Mouse (Mus musculus): ENCODE data around the gene Ptpn13. TPM values are rescaled to one million over a fixed set of nuclear protein-coding genes. Genes with fewer than 3 reads are reported as not detected.
A peak's percentile ranks its signal among the peaks of the same experiment; 100 is the strongest.

Gene Ptpn13
- polyA plus RNA-seq, 1 experiment from 2014 or later, result 3.2 TPM

DNA sequence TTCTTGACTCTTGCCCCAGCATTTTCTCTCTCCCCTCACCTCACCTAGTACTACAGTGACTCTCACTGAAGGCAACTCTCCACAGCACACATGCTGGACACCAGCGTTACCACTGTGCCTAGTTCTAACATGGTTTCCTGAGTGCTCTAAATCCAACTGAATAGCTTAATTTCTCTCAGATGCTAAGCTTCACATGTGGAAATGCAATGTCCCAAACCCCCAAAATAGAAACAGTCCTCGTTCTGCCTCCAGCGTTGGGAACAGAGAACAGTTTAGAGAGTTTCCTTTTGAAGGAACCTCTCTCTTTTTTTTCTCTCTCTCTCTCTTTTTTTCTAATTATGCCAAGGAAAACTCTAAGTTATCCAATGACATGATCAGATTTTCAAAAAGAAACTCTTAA, 6.5 kb downstream of the Ptpn13 start:
- no peak overlapping the region for H3K4me3 ChIP-seq (ENCODE audit: low read length)
- 81% methylated on average over 3 of the region's 3 CpGs for WGBS
- no peaks in the 10 kb centered on the region for H3K27me3 ChIP-seq (replicated peaks; ENCODE audit: control insufficient read depth, insufficient read depth, low read length)
- no peak overlapping the region for H3K27ac ChIP-seq (ENCODE audit: low read length)
- H3K36me3 ChIP-seq (ENCODE audit: control insufficient read depth, insufficient read depth, low read length), result no peaks in the 10 kb centered on the region
- no peaks in the 10 kb centered on the region for H3K9me3 ChIP-seq (ENCODE audit: control insufficient read depth, low read length)
- H3K4me2 ChIP-seq (ENCODE audit: low read depth, low read length), result no peak overlapping the region
- ATAC-seq, result no peak
- H3K9ac ChIP-seq (ENCODE audit: low read depth, low read length), result no peak overlapping the region
- peaks cover 17% of the 10 kb centered on the region for H3K4me1 ChIP-seq (ENCODE audit: control insufficient read depth, insufficient read depth, low read length)

DNA sequence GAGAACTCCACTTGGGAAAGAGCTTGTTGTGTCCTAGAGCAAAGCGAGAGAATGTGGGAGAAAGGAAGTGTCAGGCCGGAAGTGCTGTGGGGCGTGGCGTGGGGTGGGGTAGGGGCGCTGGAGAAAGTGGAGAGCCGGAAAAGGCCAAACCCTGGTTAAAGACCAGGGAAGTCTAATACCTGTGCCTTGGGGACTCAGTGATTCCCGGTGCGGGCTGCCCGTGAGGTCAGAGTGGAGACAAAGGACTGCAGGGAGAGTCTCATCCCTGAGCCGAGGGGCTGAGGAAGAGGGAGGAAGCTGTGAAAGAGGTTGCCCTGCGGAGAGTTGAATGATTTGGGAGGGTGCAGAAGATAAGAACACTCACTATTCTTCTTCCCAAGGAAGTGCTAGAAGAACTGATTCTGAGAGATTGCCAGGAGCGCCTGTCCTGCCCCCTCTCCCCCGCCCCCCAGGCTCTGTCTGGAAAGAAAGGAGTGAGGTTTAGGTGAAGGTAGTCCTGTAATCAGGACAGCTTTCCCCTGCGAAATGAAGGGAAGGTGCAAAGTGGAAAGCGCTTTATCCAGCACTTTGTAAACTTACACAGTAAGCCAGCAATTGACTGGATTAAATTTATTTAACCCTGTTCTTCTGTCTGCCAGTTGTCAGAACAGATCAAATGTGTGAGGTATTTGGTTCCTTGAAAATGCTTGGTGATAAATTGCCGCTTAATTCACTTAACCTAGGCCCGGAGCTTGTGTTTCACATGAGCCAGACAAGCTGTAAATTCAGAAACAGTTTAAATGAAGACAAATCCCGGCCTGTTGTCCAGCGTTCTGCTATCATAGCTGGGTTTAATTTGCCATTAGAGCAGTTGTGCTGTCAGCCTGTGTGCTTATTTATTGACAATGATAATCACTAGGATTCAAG, 11.3 kb downstream of the Ptpn13 start:
- Histone ChIP-seq H3K4me3 (ENCODE audit: low read length) (peak overlapping the region; percentile 30), H3K36me3 (ENCODE audit: control insufficient read depth, insufficient read depth, low read length) (no peaks in the 10 kb centered on the region), H3K4me1 (ENCODE audit: control insufficient read depth, insufficient read depth, low read length) (peaks cover 13% of the 10 kb centered on the region), H3K27me3 (replicated peaks; ENCODE audit: control insufficient read depth, insufficient read depth, low read length) (no peaks in the 10 kb centered on the region), H3K27ac (ENCODE audit: low read length) (peak overlapping the region; percentile 55), H3K9me3 (ENCODE audit: control insufficient read depth, low read length) (no peaks in the 10 kb centered on the region), H3K9ac (ENCODE audit: low read depth, low read length) (peak overlapping the region; percentile 34; the same call in 1 of the 2 replicates), H3K4me2 (ENCODE audit: low read depth, low read length) (peak overlapping the region; percentile 50)
- 11% methylated on average over 19 of the region's 19 CpGs for WGBS
- ATAC-seq, result peak; percentile 59

DNA sequence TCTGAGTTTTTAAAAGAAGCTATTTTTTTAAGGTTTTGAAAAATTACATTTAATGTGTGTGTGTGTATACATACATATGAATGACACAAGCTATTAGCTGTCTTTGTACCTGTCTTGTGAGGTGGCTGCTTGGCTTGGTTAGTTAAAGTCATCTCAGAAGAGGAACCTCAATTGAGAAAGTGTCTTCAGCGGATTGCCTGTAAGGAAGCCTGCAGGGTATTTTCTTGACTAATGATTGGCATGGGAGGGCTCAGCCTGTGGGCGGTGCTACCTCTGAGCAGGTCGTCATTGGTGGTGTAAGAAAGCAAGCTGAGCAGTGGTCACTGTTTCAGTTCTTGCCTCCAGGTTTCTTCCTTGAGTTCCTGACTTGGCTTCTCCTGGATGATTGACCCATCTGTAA, 12.7 kb downstream of the Ptpn13 start:
- Histone ChIP-seq H3K4me2 (ENCODE audit: low read depth, low read length) (no peak overlapping the region), H3K36me3 (ENCODE audit: control insufficient read depth, insufficient read depth, low read length) (no peaks in the 10 kb centered on the region), H3K27ac (ENCODE audit: low read length) (no peak overlapping the region), H3K4me1 (ENCODE audit: control insufficient read depth, insufficient read depth, low read length) (peaks cover 13% of the 10 kb centered on the region), H3K4me3 (ENCODE audit: low read length) (no peak overlapping the region), H3K27me3 (replicated peaks; ENCODE audit: control insufficient read depth, insufficient read depth, low read length) (no peaks in the 10 kb centered on the region), H3K9me3 (ENCODE audit: control insufficient read depth, low read length) (no peaks in the 10 kb centered on the region), H3K9ac (ENCODE audit: low read depth, low read length) (no peak overlapping the region)
- no peak for ATAC-seq
- 68% methylated on average over 3 of the region's 3 CpGs for WGBS

DNA sequence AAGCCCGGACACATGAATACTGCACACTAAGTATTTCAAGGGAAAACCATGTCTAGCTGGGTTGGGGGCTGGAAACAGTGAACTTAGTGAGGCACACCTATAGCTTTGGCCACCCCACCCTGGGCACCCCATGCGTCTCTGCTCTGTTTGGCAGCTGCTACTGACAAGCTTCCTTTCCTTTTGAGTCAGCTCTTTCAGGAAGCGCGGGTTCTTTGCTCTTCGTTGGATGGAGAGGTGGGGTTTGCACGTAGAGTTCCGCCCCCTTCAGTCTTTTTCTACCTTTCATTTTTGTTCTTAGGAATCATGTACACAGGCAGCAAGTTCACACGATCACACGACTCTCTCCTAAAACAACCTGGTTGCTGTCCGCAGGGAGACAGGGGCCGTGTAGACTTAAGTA, 14.2 kb downstream of the Ptpn13 start:
- Histone ChIP-seq H3K27me3 (replicated peaks; ENCODE audit: control insufficient read depth, insufficient read depth, low read length) (no peaks in the 10 kb centered on the region), H3K36me3 (ENCODE audit: control insufficient read depth, insufficient read depth, low read length) (no peaks in the 10 kb centered on the region), H3K9me3 (ENCODE audit: control insufficient read depth, low read length) (no peaks in the 10 kb centered on the region), H3K4me3 (ENCODE audit: low read length) (no peak overlapping the region), H3K4me2 (ENCODE audit: low read depth, low read length) (no peak overlapping the region), H3K4me1 (ENCODE audit: control insufficient read depth, insufficient read depth, low read length) (peaks cover 13% of the 10 kb centered on the region), H3K27ac (ENCODE audit: low read length) (no peak overlapping the region), H3K9ac (ENCODE audit: low read depth, low read length) (no peak overlapping the region)
- ATAC-seq, result no peak
- WGBS, result 74% methylated on average over 11 of the region's 11 CpGs

DNA sequence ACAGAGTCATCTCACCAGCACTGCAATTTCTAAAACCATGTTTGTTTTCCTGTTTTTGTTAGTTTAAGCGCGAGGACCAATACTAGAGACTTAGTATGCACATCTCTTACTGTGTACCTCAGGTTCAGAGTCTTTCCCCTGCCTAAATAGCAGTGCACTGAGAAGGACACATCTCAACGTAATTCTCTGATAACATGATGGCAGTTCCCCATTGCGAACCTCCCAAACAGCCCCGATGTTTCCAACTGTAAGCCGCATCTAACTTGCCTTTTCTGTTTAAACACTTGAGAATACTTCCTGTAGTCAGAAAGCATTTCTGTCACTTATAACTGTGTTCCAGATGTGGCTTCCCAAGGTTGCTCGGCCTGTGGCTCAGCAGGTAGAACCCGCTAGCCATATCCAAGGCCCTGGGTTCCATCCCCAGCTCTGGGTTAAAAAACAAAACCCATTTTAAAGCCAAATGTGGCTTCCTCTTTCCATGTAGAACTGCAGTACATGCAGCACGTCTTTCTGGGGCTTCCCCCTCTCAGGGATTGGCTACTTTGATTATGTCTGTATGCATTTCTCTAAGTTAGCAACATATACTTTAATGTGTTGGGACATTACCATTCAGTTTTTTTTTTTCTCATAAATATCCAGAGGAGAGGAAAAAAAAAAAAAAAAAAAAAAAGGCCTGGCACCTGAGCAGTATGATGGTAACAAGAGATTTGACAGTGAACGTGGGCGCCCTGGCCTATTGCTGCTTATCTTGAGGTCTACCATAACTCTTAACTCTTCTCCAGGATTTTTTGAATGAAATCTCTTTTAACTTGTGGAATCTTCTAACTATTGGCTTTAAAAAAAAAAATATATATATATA, 15.7 kb downstream of the Ptpn13 start:
- no peak overlapping the region for H3K27ac ChIP-seq (ENCODE audit: low read length)
- no peaks in the 10 kb centered on the region for H3K27me3 ChIP-seq (replicated peaks; ENCODE audit: control insufficient read depth, insufficient read depth, low read length)
- H3K4me1 ChIP-seq (ENCODE audit: control insufficient read depth, insufficient read depth, low read length), result peaks cover 10% of the 10 kb centered on the region
- H3K4me3 ChIP-seq (ENCODE audit: low read length), result no peak overlapping the region
- H3K4me2 ChIP-seq (ENCODE audit: low read depth, low read length), result no peak overlapping the region
- H3K36me3 ChIP-seq (ENCODE audit: control insufficient read depth, insufficient read depth, low read length), result no peaks in the 10 kb centered on the region
- ATAC-seq, result no peak
- no peak overlapping the region for H3K9ac ChIP-seq (ENCODE audit: low read depth, low read length)
- 88% methylated on average over 11 of the region's 11 CpGs for WGBS
- no peaks in the 10 kb centered on the region for H3K9me3 ChIP-seq (ENCODE audit: control insufficient read depth, low read length)

DNA sequence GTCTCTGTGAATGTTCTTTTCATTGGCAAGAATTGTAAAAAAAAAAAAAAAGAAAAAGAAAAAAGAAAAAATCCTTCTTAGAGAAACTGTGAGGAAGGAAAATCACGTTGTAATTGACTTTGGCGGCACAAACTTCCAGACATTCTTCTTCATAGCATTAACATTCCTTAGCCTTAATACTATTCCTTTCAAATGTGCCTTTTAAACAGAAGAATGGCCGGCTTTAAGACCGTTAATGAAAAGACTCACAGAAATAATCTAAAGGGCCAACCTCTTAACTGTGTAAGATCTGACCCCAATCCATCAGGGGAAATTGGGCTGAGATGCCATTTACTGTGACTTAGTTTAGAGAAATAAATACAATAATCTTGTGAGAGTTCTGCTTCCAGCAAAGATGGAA, 16.7 kb downstream of the Ptpn13 start:
- Histone ChIP-seq H3K4me1 (ENCODE audit: control insufficient read depth, insufficient read depth, low read length) (peaks cover under 1% of the 10 kb centered on the region; the same call in 1 of the 2 replicates), H3K36me3 (ENCODE audit: control insufficient read depth, insufficient read depth, low read length) (no peaks in the 10 kb centered on the region), H3K27ac (ENCODE audit: low read length) (no peak overlapping the region), H3K4me3 (ENCODE audit: low read length) (no peak overlapping the region), H3K27me3 (replicated peaks; ENCODE audit: control insufficient read depth, insufficient read depth, low read length) (no peaks in the 10 kb centered on the region), H3K9ac (ENCODE audit: low read depth, low read length) (no peak overlapping the region), H3K9me3 (ENCODE audit: control insufficient read depth, low read length) (no peaks in the 10 kb centered on the region), H3K4me2 (ENCODE audit: low read depth, low read length) (no peak overlapping the region)
- ATAC-seq, result no peak
- 39% methylated on average over 4 of the region's 4 CpGs for WGBS

DNA sequence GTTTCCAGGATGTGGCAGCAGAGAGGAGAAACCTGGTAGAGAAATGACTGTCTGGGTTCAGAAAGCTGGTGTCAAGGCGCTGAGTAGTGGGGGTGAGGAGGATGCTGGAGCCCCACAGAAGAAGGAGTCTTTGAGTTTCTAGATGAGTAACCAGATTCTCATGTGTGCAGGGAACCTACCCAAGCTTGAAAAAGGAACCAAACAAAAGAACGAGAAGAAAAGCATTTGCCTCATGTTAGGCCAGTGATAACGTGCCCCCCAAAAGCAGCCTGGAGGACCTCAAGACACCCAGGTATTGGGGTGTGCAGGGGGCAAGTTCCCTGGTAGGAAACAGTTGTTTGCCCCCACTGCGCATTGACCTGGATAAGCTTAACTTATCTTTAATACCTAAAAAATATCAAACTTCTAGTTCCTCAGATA, 17.3 kb downstream of the Ptpn13 start:
- no peak overlapping the region for H3K4me2 ChIP-seq (ENCODE audit: low read depth, low read length)
- H3K36me3 ChIP-seq (ENCODE audit: control insufficient read depth, insufficient read depth, low read length), result no peaks in the 10 kb centered on the region
- H3K9me3 ChIP-seq (ENCODE audit: control insufficient read depth, low read length), result no peaks in the 10 kb centered on the region
- no peak overlapping the region for H3K4me3 ChIP-seq (ENCODE audit: low read length)
- H3K9ac ChIP-seq (ENCODE audit: low read depth, low read length), result no peak overlapping the region
- 83% methylated on average over 4 of the region's 4 CpGs for WGBS
- no peaks in the 10 kb centered on the region for H3K4me1 ChIP-seq (ENCODE audit: control insufficient read depth, insufficient read depth, low read length)
- no peak for ATAC-seq
- H3K27me3 ChIP-seq (replicated peaks; ENCODE audit: control insufficient read depth, insufficient read depth, low read length), result no peaks in the 10 kb centered on the region
- no peak overlapping the region for H3K27ac ChIP-seq (ENCODE audit: low read length)

DNA sequence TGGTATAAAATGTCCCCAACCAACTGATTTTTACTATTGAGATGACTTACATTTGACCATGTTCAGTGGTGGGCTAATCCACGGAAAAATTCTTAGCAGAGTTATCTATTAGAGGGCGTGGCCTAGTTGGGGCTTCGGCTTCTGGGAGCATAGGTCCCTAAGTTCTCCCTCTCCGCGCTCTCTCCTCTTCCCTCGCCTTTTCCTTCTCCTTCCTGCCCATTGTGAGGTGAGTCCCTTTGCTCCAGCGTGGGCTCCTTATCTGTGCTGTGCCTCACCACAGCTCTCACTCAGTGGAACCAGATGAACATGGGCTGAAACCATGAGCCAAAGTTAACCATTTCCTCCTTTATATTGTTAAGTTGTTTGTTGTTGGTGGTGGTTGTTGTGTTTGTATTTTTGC, 17.9 kb downstream of the Ptpn13 start:
- Histone ChIP-seq H3K4me1 (ENCODE audit: control insufficient read depth, insufficient read depth, low read length) (no peaks in the 10 kb centered on the region), H3K27ac (ENCODE audit: low read length) (no peak overlapping the region), H3K4me3 (ENCODE audit: low read length) (no peak overlapping the region), H3K4me2 (ENCODE audit: low read depth, low read length) (no peak overlapping the region), H3K36me3 (ENCODE audit: control insufficient read depth, insufficient read depth, low read length) (no peaks in the 10 kb centered on the region), H3K9me3 (ENCODE audit: control insufficient read depth, low read length) (no peaks in the 10 kb centered on the region), H3K9ac (ENCODE audit: low read depth, low read length) (no peak overlapping the region), H3K27me3 (replicated peaks; ENCODE audit: control insufficient read depth, insufficient read depth, low read length) (no peaks in the 10 kb centered on the region)
- ATAC-seq, result no peak
- WGBS, result 78% methylated on average over 7 of the region's 7 CpGs

DNA sequence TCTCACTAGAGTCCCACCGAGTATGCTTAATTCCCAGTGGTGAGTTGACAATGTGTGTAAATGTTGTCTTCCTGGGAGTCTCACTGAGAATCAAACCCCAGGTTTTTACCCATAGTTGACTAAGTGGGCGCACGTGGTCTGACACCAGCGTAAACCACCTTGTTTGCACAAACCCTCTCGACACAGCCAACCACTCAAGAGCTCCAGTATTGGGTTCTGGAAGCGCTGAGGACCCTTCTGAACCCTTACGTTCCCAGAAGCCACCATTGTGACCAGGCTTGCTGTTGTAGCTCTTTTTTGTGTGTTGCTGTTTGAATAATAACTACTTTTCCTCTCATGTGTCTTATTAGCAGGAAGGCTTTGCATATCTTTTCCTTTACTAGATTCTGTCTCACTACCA, 20.4 kb downstream of the Ptpn13 start:
- H3K9me3 ChIP-seq (ENCODE audit: control insufficient read depth, low read length), result no peaks in the 10 kb centered on the region
- no peak for ATAC-seq
- no peaks in the 10 kb centered on the region for H3K36me3 ChIP-seq (ENCODE audit: control insufficient read depth, insufficient read depth, low read length)
- no peak overlapping the region for H3K4me2 ChIP-seq (ENCODE audit: low read depth, low read length)
- no peak overlapping the region for H3K4me3 ChIP-seq (ENCODE audit: low read length)
- 87% methylated on average over 7 of the region's 7 CpGs for WGBS
- H3K4me1 ChIP-seq (ENCODE audit: control insufficient read depth, insufficient read depth, low read length), result no peaks in the 10 kb centered on the region
- H3K9ac ChIP-seq (ENCODE audit: low read depth, low read length), result no peak overlapping the region
- H3K27ac ChIP-seq (ENCODE audit: low read length), result no peak overlapping the region
- no peaks in the 10 kb centered on the region for H3K27me3 ChIP-seq (replicated peaks; ENCODE audit: control insufficient read depth, insufficient read depth, low read length)
